Comparison of ENCODE assay signal across 22 mouse cellular contexts in genomic region chr6:128337467-128337866, GRCm38 (mm10). TPM values are rescaled to one million over a fixed set of nuclear protein-coding genes. Genes with fewer than 3 reads are reported as not detected.
A peak's percentile ranks its signal among the peaks of the same experiment; 100 is the strongest.
DNase-seq lines count a peak whose midpoint lies in the region; ATAC-seq and TF ChIP-seq lines count a peak whose summit lies in the region.
"Had no signal": no experiment of that assay in that cellular context is flagged by ENCODE, and none has a peak within 500 bp of the region (broad histone marks: within the 10 kb centered on the region; RNA-seq: fewer than 3 reads in every experiment).

No protein-coding gene starts in this region.

- no peak for DNase-seq in embryonic facial prominence, embryonic 10.5 days (ENCODE audit: low spot score)
- no peak for DNase-seq in kidney, postnatal 0 days (ENCODE audit: low spot score)
- DNase-seq in kidney, postnatal 36 days = peak; percentile 61 to 70
- DNase-seq in liver = no peak
- no peak for DNase-seq in embryo, embryonic 11 days
- DNase-seq: adrenal gland, adult 2 months; adrenal gland, postnatal 36 days; cerebellum, adult 2 months; cerebellum, postnatal 10 days; gastrocnemius, adult 2 months; gastrocnemius, postnatal 25 days had no signal

- H3K4me2 ChIP-seq in embryonic facial prominence, embryonic 13.5 days = no peak overlapping the region
- no peak overlapping the region for H3K4me2 ChIP-seq in kidney, postnatal 0 days (ENCODE audit: low read length)
- H3K4me2 ChIP-seq: embryonic facial prominence, embryonic 12.5 days; heart, embryonic 12.5 days; hindbrain, embryonic 14.5 days had no signal

- no peak overlapping the region for H3K9ac ChIP-seq in embryonic facial prominence, embryonic 13.5 days
- no peak overlapping the region for H3K9ac ChIP-seq in kidney, postnatal 0 days (ENCODE audit: low read depth, low read length)
- H3K9ac ChIP-seq: embryonic facial prominence, embryonic 12.5 days; heart, embryonic 12.5 days; hindbrain, embryonic 14.5 days had no signal

- ATAC-seq in embryonic facial prominence, embryonic 13.5 days (ENCODE audit: insufficient number of reproducible peaks, insufficient read depth, low FRiP score, low TSS enrichment, low read depth) = no peak
- peak; percentile 57; the same call in 1 of the 2 replicates for ATAC-seq in kidney, postnatal 0 days (replicated peaks; ENCODE audit: low FRiP score, low read depth)
- ATAC-seq in erythroid progenitor cell, adult 5-6 weeks (replicated peaks; ENCODE audit: low FRiP score, poor library complexity, severe bottlenecking) = no peak
- ATAC-seq: forebrain, embryonic 14.5 days had no signal

- no peaks in the 10 kb centered on the region for H3K27me3 ChIP-seq in embryonic facial prominence, embryonic 10.5 days (replicated peaks; ENCODE audit: low read depth, poor library complexity, severe bottlenecking)
- no peaks in the 10 kb centered on the region for H3K27me3 ChIP-seq in embryonic facial prominence, embryonic 13.5 days
- no peaks in the 10 kb centered on the region for H3K27me3 ChIP-seq in kidney, postnatal 0 days (ENCODE audit: insufficient read depth, low read length)
- H3K27me3 ChIP-seq: embryonic facial prominence, embryonic 12.5 days; heart, embryonic 12.5 days had no signal

- H3K4me1 ChIP-seq in embryonic facial prominence, embryonic 10.5 days = peaks cover 26% of the 10 kb centered on the region
- H3K4me1 ChIP-seq in embryonic facial prominence, embryonic 13.5 days = peaks cover 20% of the 10 kb centered on the region
- H3K4me1 ChIP-seq in kidney, postnatal 0 days (replicated peaks; ENCODE audit: insufficient read depth, low read length) = peaks cover 8% of the 10 kb centered on the region; the same call in 1 of the 2 replicates
- H3K4me1 ChIP-seq: embryonic facial prominence, embryonic 12.5 days had no signal

- H3K36me3 ChIP-seq in embryonic facial prominence, embryonic 10.5 days (replicated peaks) = peaks cover 62% of the 10 kb centered on the region
- H3K36me3 ChIP-seq in embryonic facial prominence, embryonic 13.5 days = peaks cover 47% of the 10 kb centered on the region
- H3K36me3 ChIP-seq in kidney, postnatal 0 days (ENCODE audit: insufficient read depth, low read length) = peaks cover 8% of the 10 kb centered on the region; the same call in 1 of the 2 replicates

- WGBS in embryonic facial prominence, embryonic 10.5 days = 85% methylated on average over 7 of the region's 7 CpGs
- 85% methylated on average over 7 of the region's 7 CpGs for WGBS in embryonic facial prominence, embryonic 13.5 days
- 57% methylated on average over 7 of the region's 7 CpGs for WGBS in kidney, postnatal 0 days

- no peak for TF ChIP-seq CTCF in kidney, postnatal 0 days (IDR thresholded peaks at IDR 0.05; ENCODE audit: low read depth)

- no peaks in the 10 kb centered on the region for H3K9me3 ChIP-seq in embryonic facial prominence, embryonic 10.5 days
- H3K9me3 ChIP-seq in embryonic facial prominence, embryonic 13.5 days = no peaks in the 10 kb centered on the region
- no peaks in the 10 kb centered on the region for H3K9me3 ChIP-seq in kidney, postnatal 0 days (replicated peaks; ENCODE audit: low read length)
- H3K9me3 ChIP-seq: embryonic facial prominence, embryonic 12.5 days; heart, embryonic 12.5 days; hindbrain, embryonic 10.5 days had no signal

- peak overlapping the region; percentile 54 for H3K27ac ChIP-seq in embryonic facial prominence, embryonic 10.5 days (replicated peaks)
- H3K27ac ChIP-seq in embryonic facial prominence, embryonic 13.5 days = peak overlapping the region; percentile 9; the same call in 1 of the 2 replicates
- 0 out of 2 replicates have a peak overlapping the region, but pooled peaks have one; percentile 25 for H3K27ac ChIP-seq in kidney, postnatal 0 days
- H3K27ac ChIP-seq: gastrocnemius, adult 2 months; hindbrain, embryonic 14.5 days had no signal

- H3K4me3 ChIP-seq in embryonic facial prominence, embryonic 10.5 days = no peak overlapping the region
- no peak overlapping the region for H3K4me3 ChIP-seq in embryonic facial prominence, embryonic 13.5 days
- H3K4me3 ChIP-seq in kidney, postnatal 0 days (replicated peaks; ENCODE audit: low read depth, low read length) = no peak overlapping the region
- H3K4me3 ChIP-seq: embryonic facial prominence, embryonic 12.5 days; gastrocnemius, adult 2 months; heart, embryonic 12.5 days; hindbrain, embryonic 10.5 days had no signal

RNA-seq across cellular contexts. Expression of gene Tulp3, which starts 18.2 kb away (rescaled TPM):
- 22.2 and 23.4 TPM in 2 replicates for polyA plus RNA-seq in embryonic facial prominence, embryonic 10.5 days (2016; fragmentation: Nextera tagmentation; extraction: Ambion mirVana)
- polyA plus RNA-seq in embryonic facial prominence, embryonic 13.5 days (2015; fragmentation: Nextera tagmentation; extraction: Ambion mirVana) = 33.7 and 36.7 TPM in 2 replicates
- polyA plus RNA-seq in kidney, postnatal 0 days (2015; fragmentation: Nextera tagmentation; extraction: Ambion mirVana) = 15.0 and 17.6 TPM in 2 replicates
- total RNA-seq in erythroid progenitor cell, adult 5-6 weeks (2015; ENCODE audit: low replicate concordance) = 0.84 and 2.9 TPM in 2 replicates
- total RNA-seq in erythroid progenitor cell, adult 5-6 weeks (2017; ENCODE audit: low replicate concordance) = 2.3 and 3.0 TPM in 2 replicates

RNA-seq across cellular contexts. Expression of gene Rhno1, which starts 25.2 kb away (rescaled TPM):
- polyA plus RNA-seq in embryonic facial prominence, embryonic 10.5 days (2016; fragmentation: Nextera tagmentation; extraction: Ambion mirVana) = 191 and 193 TPM in 2 replicates
- 154 and 157 TPM in 2 replicates for polyA plus RNA-seq in embryonic facial prominence, embryonic 13.5 days (2015; fragmentation: Nextera tagmentation; extraction: Ambion mirVana)
- 68.3 and 73.9 TPM in 2 replicates for polyA plus RNA-seq in kidney, postnatal 0 days (2015; fragmentation: Nextera tagmentation; extraction: Ambion mirVana)
- total RNA-seq in erythroid progenitor cell, adult 5-6 weeks (2015; ENCODE audit: low replicate concordance) = 141 and 176 TPM in 2 replicates
- total RNA-seq in erythroid progenitor cell, adult 5-6 weeks (2017; ENCODE audit: low replicate concordance) = 147 and 174 TPM in 2 replicates

RNA-seq across cellular contexts. Expression of gene Foxm1, which starts 25.3 kb away (rescaled TPM):
- 63.0 and 68.7 TPM in 2 replicates for polyA plus RNA-seq in embryonic facial prominence, embryonic 10.5 days (2016; fragmentation: Nextera tagmentation; extraction: Ambion mirVana)
- polyA plus RNA-seq in embryonic facial prominence, embryonic 13.5 days (2015; fragmentation: Nextera tagmentation; extraction: Ambion mirVana) = 31.5 and 38.6 TPM in 2 replicates
- 11.8 TPM in 2 replicates for polyA plus RNA-seq in kidney, postnatal 0 days (2015; fragmentation: Nextera tagmentation; extraction: Ambion mirVana)
- 131 and 194 TPM in 2 replicates for total RNA-seq in erythroid progenitor cell, adult 5-6 weeks (2015; ENCODE audit: low replicate concordance)
- 90.5 and 96.5 TPM in 2 replicates for total RNA-seq in erythroid progenitor cell, adult 5-6 weeks (2017; ENCODE audit: low replicate concordance)

RNA-seq across cellular contexts. Expression of gene Tead4, which starts 36.8 kb away (rescaled TPM):
- polyA plus RNA-seq in embryonic facial prominence, embryonic 10.5 days (2016; fragmentation: Nextera tagmentation; extraction: Ambion mirVana) = 2.9 and 3.2 TPM in 2 replicates
- polyA plus RNA-seq in embryonic facial prominence, embryonic 13.5 days (2015; fragmentation: Nextera tagmentation; extraction: Ambion mirVana) = 2.4 and 3.3 TPM in 2 replicates
- 2.3 TPM in 2 replicates for polyA plus RNA-seq in kidney, postnatal 0 days (2015; fragmentation: Nextera tagmentation; extraction: Ambion mirVana)
- not detected in 2 replicates for total RNA-seq in erythroid progenitor cell, adult 5-6 weeks (2015; ENCODE audit: low replicate concordance)
- total RNA-seq in erythroid progenitor cell, adult 5-6 weeks (2017; ENCODE audit: low replicate concordance) = not detected in 2 replicates
- total RNA-seq: granulocyte monocyte progenitor cell, adult 5-6 weeks had no signal

RNA-seq across cellular contexts. Expression of gene Tex52, which starts 37.8 kb away (rescaled TPM):
- polyA plus RNA-seq in embryonic facial prominence, embryonic 10.5 days (2016; fragmentation: Nextera tagmentation; extraction: Ambion mirVana) = 0.18 and 0.55 TPM in 2 replicates
- 0.39 and 1.5 TPM in 2 replicates for polyA plus RNA-seq in embryonic facial prominence, embryonic 13.5 days (2015; fragmentation: Nextera tagmentation; extraction: Ambion mirVana)
- not detected in 2 replicates for polyA plus RNA-seq in kidney, postnatal 0 days (2015; fragmentation: Nextera tagmentation; extraction: Ambion mirVana)
- not detected in 2 replicates for total RNA-seq in erythroid progenitor cell, adult 5-6 weeks (2015; ENCODE audit: low replicate concordance)
- total RNA-seq in erythroid progenitor cell, adult 5-6 weeks (2017; ENCODE audit: low replicate concordance) = 1.9 and 6.4 TPM in 2 replicates
- total RNA-seq: adrenal gland, adult 2 months; adrenal gland, postnatal 36 days; ES-E14; gastrocnemius, adult 2 months; gastrocnemius, postnatal 25 days; granulocyte monocyte progenitor cell, adult 5-6 weeks; heart, adult 8-10 months; heart, postnatal 25 days had no signal
- polyA plus RNA-seq: adrenal gland, adult 2 months had no signal

Comparison
In these comparisons a context has a peak if more than half of its experiments do, and no peak if none do; other contexts are left out.
1. DNase-seq: peak in kidney, postnatal 36 days (2 of 2); none in embryonic facial prominence, embryonic 10.5 days (single experiment), kidney, postnatal 0 days (single experiment), liver (single experiment) and embryo, embryonic 11 days (single experiment).
2. Peak in every context shown above with its lines, with median percentiles within 50 percentile points of each other: H3K27ac ChIP-seq.